Mouse (Mus musculus) CH12.LX (cell line): ENCODE data around the gene Akap5. TPM values are rescaled to one million over a fixed set of nuclear protein-coding genes. Genes with fewer than 3 reads are reported as not detected.

Source experiments
- DNase-seq: peaks from one replicate; pipeline ENCODE4 v3.0.0-alpha.2; 2013; ENCODE audit errors: extremely low read depth
- H3K27ac ChIP-seq: 2 replicates; pipeline ENCODE4 v1.5.1; 2012; ENCODE audit warnings: low read depth, mild to moderate bottlenecking, control low read depth, moderate library complexity; ENCODE audit not compliant: insufficient read depth
- H3K27me3 ChIP-seq: replicated peaks from 2 replicates; pipeline ENCODE3; 2012; ENCODE audit warnings: inconsistent platforms
- H3K36me3 ChIP-seq, 2 experiments: replicated peaks in 1 of 2; 2 replicates each; pipeline versions ENCODE3 to v1.6.1; 2012; ENCODE audit warnings: inconsistent platforms in 1 of 2, low read length in 1 of 2, mild to moderate bottlenecking in 1 of 2, mixed read lengths in 1 of 2, moderate library complexity in 1 of 2; ENCODE audit not compliant: control insufficient read depth in 1 of 2, insufficient read depth in 1 of 2
- H3K4me1 ChIP-seq, 2 experiments: 2 replicates each; pipeline ENCODE4 v1.6.1; 2012; ENCODE audit warnings: inconsistent platforms in 1 of 2, moderate library complexity in 1 of 2; ENCODE audit not compliant: insufficient read depth in 2 of 2, control insufficient read depth in 1 of 2
- H3K4me2 ChIP-seq: 2 replicates; pipeline ENCODE4 v1.6.1; 2012; ENCODE audit warnings: low read depth, mild to moderate bottlenecking, control low read depth; ENCODE audit not compliant: poor library complexity, insufficient read depth, severe bottlenecking
- H3K4me3 ChIP-seq, 3 experiments: fragments of 150-350 bp in 1 of 3; sonication (generic) in 1 of 3; replicated peaks in 1 of 3; 2 replicates each; pipeline versions ENCODE3 to v1.5.1; 2011 to 2012; ENCODE audit warnings: low read depth in 2 of 3, low read length in 2 of 3, mild to moderate bottlenecking in 2 of 3, moderate library complexity in 2 of 3, control low read depth in 1 of 3, improper control_type of control experiment in 1 of 3, inconsistent platforms in 1 of 3, mixed read lengths in 1 of 3; ENCODE audit not compliant: poor library complexity in 1 of 3
- H3K79me2 ChIP-seq: replicated peaks from 2 replicates; pipeline ENCODE4 v1.6.1; 2012; ENCODE audit warnings: mild to moderate bottlenecking, moderate library complexity; ENCODE audit not compliant: control insufficient read depth, poor library complexity, insufficient read depth, severe bottlenecking; ENCODE audit errors: extremely low read depth
- H3K9ac ChIP-seq: 2 replicates; pipeline ENCODE4 v1.6.1; 2012; ENCODE audit warnings: low read depth, mild to moderate bottlenecking, control low read depth, moderate library complexity; ENCODE audit not compliant: insufficient read depth
- H3K9me3 ChIP-seq: replicated peaks from 2 replicates; pipeline ENCODE3; 2012; ENCODE audit warnings: low read length, inconsistent platforms, mixed read lengths
- CHD2 ChIP-seq: IDR thresholded peaks from 2 replicates; pipeline ENCODE4 v1.6.1; 2011; ENCODE audit warnings: low read length, improper control_type of control experiment
- CTCF ChIP-seq, 2 experiments: IDR thresholded peaks in 1 of 2; conservative IDR thresholded peaks in 1 of 2; 2 replicates each; pipeline ENCODE4 v1.5.1; 2011 to 2012; ENCODE audit warnings: low read depth in 2 of 2, low read length in 2 of 2, improper control_type of control experiment in 1 of 2, inconsistent platforms in 1 of 2, mild to moderate bottlenecking in 1 of 2, moderate library complexity in 1 of 2
- E2F4 ChIP-seq: IDR thresholded peaks from 2 replicates; pipeline ENCODE4 v1.6.1; 2011; ENCODE audit warnings: low read depth, low read length, improper control_type of control experiment; ENCODE audit not compliant: insufficient replicate concordance
- EP300 ChIP-seq: IDR thresholded peaks from 2 replicates; pipeline ENCODE4 v1.6.1; 2011; ENCODE audit warnings: low read length, improper control_type of control experiment
- ETS1 ChIP-seq: conservative IDR thresholded peaks from 2 replicates; pipeline ENCODE4 v1.6.1; 2012; ENCODE audit warnings: low read depth, mild to moderate bottlenecking, inconsistent platforms, low read length, improper control_type of control experiment, moderate library complexity
- GABPA ChIP-seq: IDR thresholded peaks from 2 replicates; pipeline ENCODE4 v1.6.1; 2012; ENCODE audit warnings: low read depth, low read length, improper control_type of control experiment, inconsistent platforms; ENCODE audit not compliant: insufficient replicate concordance
- JUN ChIP-seq: IDR thresholded peaks from 2 replicates; pipeline ENCODE4 v1.6.1; 2011; ENCODE audit warnings: low read depth, mild to moderate bottlenecking, low read length, improper control_type of control experiment, moderate library complexity; ENCODE audit not compliant: insufficient read depth
- KAT2A ChIP-seq: IDR thresholded peaks from 2 replicates; pipeline ENCODE4 v1.6.1; 2012; ENCODE audit warnings: low read length, improper control_type of control experiment, inconsistent platforms; ENCODE audit not compliant: insufficient replicate concordance
- MAFK ChIP-seq: IDR thresholded peaks from 2 replicates; pipeline ENCODE4 v1.6.1; 2011; ENCODE audit warnings: low read length, improper control_type of control experiment; ENCODE audit not compliant: insufficient replicate concordance
- MAZ ChIP-seq: IDR thresholded peaks from 2 replicates; pipeline ENCODE4 v1.6.1; 2012; ENCODE audit warnings: low read depth, mild to moderate bottlenecking, inconsistent platforms, low read length, improper control_type of control experiment, moderate library complexity
- MEF2A ChIP-seq: IDR thresholded peaks from 2 replicates; pipeline ENCODE4 v1.6.1; 2014; ENCODE audit warnings: low read depth, mild to moderate bottlenecking, inconsistent platforms, low read length, improper control_type of control experiment, borderline replicate concordance
- MYC ChIP-seq: IDR thresholded peaks from 2 replicates; pipeline ENCODE4 v1.6.1; 2011; ENCODE audit warnings: low read depth, mild to moderate bottlenecking, improper control_type of control experiment, low read length
- NELFE ChIP-seq: IDR thresholded peaks from 2 replicates; pipeline ENCODE4 v1.6.1; 2011; ENCODE audit warnings: low read depth, low read length, improper control_type of control experiment
- NRF1 ChIP-seq: IDR thresholded peaks from 2 replicates; pipeline ENCODE4 v1.6.1; 2014; ENCODE audit warnings: low read depth, mild to moderate bottlenecking, inconsistent platforms, low read length, improper control_type of control experiment, moderate library complexity
- PAX5 ChIP-seq: IDR thresholded peaks from 2 replicates; pipeline ENCODE4 v1.6.1; 2012; ENCODE audit warnings: low read length, inconsistent platforms, mixed read lengths
- POLR2A ChIP-seq: IDR thresholded peaks from 2 replicates; pipeline ENCODE4 v1.6.1; 2011; ENCODE audit warnings: low read depth, mild to moderate bottlenecking, improper control_type of control experiment, low read length
- POLR2AphosphoS2 ChIP-seq: IDR thresholded peaks from 2 replicates; pipeline ENCODE4 v1.6.1; 2011; ENCODE audit warnings: low read depth, low read length, improper control_type of control experiment
- RAD21 ChIP-seq: IDR thresholded peaks from 2 replicates; pipeline ENCODE4 v1.6.1; 2011; ENCODE audit warnings: low read depth, mild to moderate bottlenecking, low read length, improper control_type of control experiment, moderate library complexity
- SMC3 ChIP-seq: IDR thresholded peaks from 2 replicates; pipeline ENCODE4 v1.6.1; 2011; ENCODE audit warnings: low read depth, low read length, improper control_type of control experiment
- TBP ChIP-seq: conservative IDR thresholded peaks from 2 replicates; pipeline ENCODE4 v1.6.1; 2011; ENCODE audit warnings: low read depth, low read length, improper control_type of control experiment
- USF2 ChIP-seq: conservative IDR thresholded peaks from 2 replicates; pipeline ENCODE4 v1.6.1; 2011; ENCODE audit warnings: low read depth, low read length, improper control_type of control experiment
- ZC3H11A ChIP-seq: IDR thresholded peaks from 2 replicates; pipeline ENCODE4 v1.6.1; 2012; ENCODE audit warnings: low read depth, mild to moderate bottlenecking, inconsistent platforms, low read length, improper control_type of control experiment
- ZKSCAN1 ChIP-seq: IDR thresholded peaks from 2 replicates; pipeline ENCODE4 v1.6.1; 2012; ENCODE audit warnings: low read depth, inconsistent platforms, low read length, improper control_type of control experiment, borderline replicate concordance
- ZMIZ1 ChIP-seq: IDR thresholded peaks from 2 replicates; pipeline ENCODE4 v1.6.1; 2012; ENCODE audit warnings: low read depth, mild to moderate bottlenecking, inconsistent platforms, low read length, improper control_type of control experiment
- dilution Hi-C: fragments of 300-500 bp; cut with MboI; formaldehyde crosslinking; loops from 2 replicates; pipeline ENCODE4 v1.14.3; 2020; ENCODE audit warnings: low sequenced_read_pairs; ENCODE audit not compliant: extremely low pct_unique_long_range_greater_than_20kb, extremely low pct_ligation_motif_present
- in situ Hi-C: fragments of 300-500 bp; cut with MboI; formaldehyde crosslinking; loops from 3 replicates; pipeline ENCODE4 v1.14.3; 2019; ENCODE audit warnings: low sequenced_read_pairs, low pct_ligation_motif_present, low pct_unique_long_range_greater_than_20kb, mixed read lengths
- polyA plus RNA-seq: library from polyadenylated mRNA; unstranded; fragments of >175 nt; gene quantifications from 2 replicates; pipeline ENCODE4 v1.2.1, GENCODE M21; 2012; ENCODE audit warnings: low read depth; ENCODE audit not compliant: insufficient read length
- total RNA-seq, 2 experiments: library from RNA; depleted of rRNA; stranded (reverse); fragments of 300-350 nt in 1 of 2; fragments of >200 nt in 1 of 2; gene quantifications; 2 replicates each; pipeline ENCODE4 v1.2.3; 2012 to 2014

The Akap5 gene
- total and polyA plus RNA-seq, 3 experiments: 0.27 to 0.89 (median 0.38) TPM

DNA sequence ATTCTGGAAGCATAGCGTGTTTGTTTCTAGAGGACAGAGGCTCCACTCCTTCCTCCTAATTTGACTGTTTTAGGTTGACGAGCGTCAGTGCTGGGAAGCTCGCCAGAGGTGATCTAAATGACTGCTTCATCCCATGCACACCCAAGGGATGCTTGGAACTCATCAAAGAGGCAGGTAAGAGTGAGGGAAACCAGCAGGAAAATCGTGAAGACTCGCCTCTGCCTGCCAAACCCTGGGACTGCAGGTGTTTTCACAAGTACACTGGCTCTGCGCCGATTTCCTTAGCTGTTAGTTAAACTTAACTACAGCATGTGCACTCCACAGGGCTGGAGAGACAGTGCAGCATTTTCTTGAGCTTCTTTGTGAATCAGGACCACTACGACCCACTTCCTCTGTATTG, 44.1 kb upstream of the Akap5 start:
- H3K9me3 ChIP-seq: no peaks in the 10 kb centered on the region
- in situ Hi-C loops (no loop called here), dilution Hi-C loops (no loop called here)
- DNase-seq: no peak
- no peak overlapping the region for H3K4me2 ChIP-seq
- H3K4me1 ChIP-seq: no peaks in the 10 kb centered on the region
- H3K79me2 ChIP-seq: peaks cover 3% of the 10 kb centered on the region; the same call in 1 of the 2 replicates
- H3K36me3 ChIP-seq: peaks cover 75 to 99% of the 10 kb centered on the region in 2 experiments
- no peak overlapping the region for H3K4me3 ChIP-seq
- H3K9ac ChIP-seq: no peak overlapping the region
- TF ChIP-seq KAT2A (no peak), JUN (no peak), E2F4 (no peak), ZKSCAN1 (no peak), CTCF (conservative IDR thresholded peaks at IDR 0.05 in 1 of 2, IDR thresholded peaks at IDR 0.05 in 1 of 2; ENCODE audit: low read depth in 2 of 2, low read length in 2 of 2) (no peak), POLR2AphosphoS2 (no peak), TBP (no peak), ETS1 (no peak), ZC3H11A (no peak)
- no peak overlapping the region for H3K27ac ChIP-seq
- no peaks in the 10 kb centered on the region for H3K27me3 ChIP-seq

DNA sequence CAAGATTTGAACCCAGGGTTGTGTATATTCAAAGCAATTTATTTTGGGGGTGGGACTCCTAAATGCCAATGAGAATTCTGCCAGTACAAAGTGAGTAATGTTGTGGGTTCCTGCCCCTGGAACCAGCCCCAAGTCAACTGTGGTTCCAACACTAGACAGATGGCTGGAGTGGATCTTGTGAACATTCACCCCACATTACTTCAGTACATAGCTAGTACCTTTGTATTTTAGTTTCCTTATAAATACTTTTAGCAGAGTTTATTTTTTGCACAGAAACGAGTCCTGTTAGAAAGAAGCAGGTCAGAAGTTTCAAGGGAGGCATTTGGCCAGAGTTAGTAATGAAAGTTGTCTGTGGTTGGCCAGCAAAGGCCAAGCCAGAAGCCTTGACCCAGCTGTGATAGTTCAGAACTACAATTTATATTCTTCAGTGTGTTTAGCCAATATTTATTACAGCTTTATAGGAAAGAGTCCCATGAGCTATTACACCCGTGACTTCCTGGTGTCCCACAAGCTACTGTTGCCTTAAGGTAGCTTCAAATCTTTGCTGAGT, 43.5 kb upstream of the Akap5 start:
- H3K4me2 ChIP-seq: no peak overlapping the region
- DNase-seq: no peak
- H3K36me3 ChIP-seq: peaks cover 76 to 98% of the 10 kb centered on the region in 2 experiments
- H3K9me3 ChIP-seq: no peaks in the 10 kb centered on the region
- dilution Hi-C loops: no loop called here
- H3K4me1 ChIP-seq: no peaks in the 10 kb centered on the region
- no peak overlapping the region for H3K4me3 ChIP-seq
- peaks cover 3% of the 10 kb centered on the region; the same call in 1 of the 2 replicates for H3K79me2 ChIP-seq
- in situ Hi-C loops: no loop called here
- no peak for TF ChIP-seq RAD21
- TF ChIP-seq NRF1: no peak
- TF ChIP-seq SMC3: no peak
- no peak for TF ChIP-seq GABPA
- TF ChIP-seq NELFE: no peak
- no peak for TF ChIP-seq EP300
- TF ChIP-seq POLR2AphosphoS2: no peak
- TF ChIP-seq MYC: no peak
- TF ChIP-seq POLR2A: no peak
- TF ChIP-seq TBP: no peak
- TF ChIP-seq USF2: no peak
- no peak for TF ChIP-seq CTCF (conservative IDR thresholded peaks at IDR 0.05 in 1 of 2, IDR thresholded peaks at IDR 0.05 in 1 of 2; ENCODE audit: low read depth in 2 of 2, low read length in 2 of 2)
- no peak for TF ChIP-seq PAX5
- TF ChIP-seq ZMIZ1: no peak
- TF ChIP-seq CHD2: no peak
- no peak for TF ChIP-seq MEF2A
- no peak for TF ChIP-seq MAZ
- no peak for TF ChIP-seq MAFK
- TF ChIP-seq, all 38 proteins: peak for 0
- Histone ChIP-seq H3K27me3 (no peaks in the 10 kb centered on the region), H3K9ac (no peak overlapping the region), H3K27ac (no peak overlapping the region)
